Mouse (Mus musculus) gastrocnemius, postnatal 25 days (tissue): Measurements from ENCODE around the gene Sec24d. TPM values are rescaled to one million over a fixed set of nuclear protein-coding genes. Genes with fewer than 3 reads are reported as not detected.
A peak's percentile ranks its signal among the peaks of the same experiment; 100 is the strongest.
"Not testable (repeated sequence)": the region's sequence is repeated elsewhere in the genome, so short reads cannot be mapped to it uniquely, and the experiment has no call there.

ENCODE experiments used
- DNase-seq: peaks from one replicate; pipeline ENCODE4 v3.0.0; 2022
- total RNA-seq, 2 experiments: library from RNA; stranded (reverse); gene quantifications; 1 replicate in 1 of 2; 2 replicates in 1 of 2; pipeline ENCODE4 v1.2.3; 2021

Sec24d gene
- total RNA-seq, 2 experiments from 2014 or later, result 12.4 to 14.1 TPM

DNA sequence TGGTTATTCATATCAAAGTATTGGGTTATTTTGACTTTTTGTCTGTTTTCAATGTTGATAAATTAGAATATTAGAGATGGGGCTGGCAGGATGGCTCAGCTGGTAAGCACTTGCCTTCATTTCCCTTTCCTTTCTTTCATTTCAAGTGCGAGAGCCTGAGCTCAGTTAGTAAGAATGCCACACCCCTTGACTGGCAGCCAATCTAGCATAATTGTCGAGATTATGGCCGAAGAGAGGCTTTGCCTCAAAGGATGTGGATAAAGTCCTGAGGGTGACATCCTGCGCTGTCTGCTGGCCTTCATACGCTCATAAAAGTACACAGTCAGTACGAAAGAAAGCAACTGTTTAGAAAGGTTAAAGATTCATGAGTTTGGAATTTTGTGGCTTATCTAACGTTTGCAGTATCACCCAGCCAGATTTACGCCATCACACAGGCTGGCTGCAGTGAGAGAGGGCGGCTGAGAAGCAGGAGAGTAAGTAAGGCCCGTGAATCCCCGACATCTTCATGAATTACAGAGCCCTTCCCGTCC lies 71.5 kb downstream of the Sec24d start:
- DNase-seq, result no peak

DNA sequence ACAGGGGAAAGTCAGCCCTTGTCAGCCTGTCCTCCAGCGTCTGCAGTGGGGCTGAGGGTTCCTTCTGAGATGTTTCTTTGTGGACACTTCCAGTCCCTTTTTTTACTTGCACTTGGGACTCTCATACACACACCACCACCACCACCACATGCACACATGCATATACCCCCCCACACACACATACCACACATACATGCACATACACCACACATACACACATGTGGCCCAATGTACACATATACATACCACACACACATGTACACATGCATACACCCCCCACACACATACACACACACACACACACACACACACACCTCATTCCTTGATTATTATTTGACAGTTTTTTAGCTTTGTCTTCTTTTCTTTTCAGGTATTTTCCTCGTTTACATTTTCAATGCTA lies 73.8 kb downstream of the Sec24d start:
- no peak for DNase-seq

DNA sequence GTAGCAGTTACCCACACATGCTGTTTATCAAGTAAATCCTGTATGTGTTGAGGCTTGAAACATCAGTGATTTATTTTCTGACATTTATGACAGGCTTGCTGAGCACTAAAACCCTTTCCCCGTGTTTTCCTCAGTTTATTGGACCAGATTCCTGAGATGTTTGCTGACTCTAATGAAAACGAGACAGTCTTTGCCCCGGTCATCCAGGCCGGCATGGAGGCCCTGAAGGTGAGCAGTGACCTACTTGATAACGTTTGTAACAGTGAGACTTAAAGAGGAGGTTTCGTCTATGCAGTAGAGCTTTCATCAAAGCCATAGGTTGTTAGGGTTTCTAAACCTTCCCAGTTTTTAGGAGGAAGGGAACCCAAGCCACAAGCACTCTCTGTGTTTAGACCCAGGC lies 76.4 kb downstream of the Sec24d start:
- DNase-seq, result no peak

DNA sequence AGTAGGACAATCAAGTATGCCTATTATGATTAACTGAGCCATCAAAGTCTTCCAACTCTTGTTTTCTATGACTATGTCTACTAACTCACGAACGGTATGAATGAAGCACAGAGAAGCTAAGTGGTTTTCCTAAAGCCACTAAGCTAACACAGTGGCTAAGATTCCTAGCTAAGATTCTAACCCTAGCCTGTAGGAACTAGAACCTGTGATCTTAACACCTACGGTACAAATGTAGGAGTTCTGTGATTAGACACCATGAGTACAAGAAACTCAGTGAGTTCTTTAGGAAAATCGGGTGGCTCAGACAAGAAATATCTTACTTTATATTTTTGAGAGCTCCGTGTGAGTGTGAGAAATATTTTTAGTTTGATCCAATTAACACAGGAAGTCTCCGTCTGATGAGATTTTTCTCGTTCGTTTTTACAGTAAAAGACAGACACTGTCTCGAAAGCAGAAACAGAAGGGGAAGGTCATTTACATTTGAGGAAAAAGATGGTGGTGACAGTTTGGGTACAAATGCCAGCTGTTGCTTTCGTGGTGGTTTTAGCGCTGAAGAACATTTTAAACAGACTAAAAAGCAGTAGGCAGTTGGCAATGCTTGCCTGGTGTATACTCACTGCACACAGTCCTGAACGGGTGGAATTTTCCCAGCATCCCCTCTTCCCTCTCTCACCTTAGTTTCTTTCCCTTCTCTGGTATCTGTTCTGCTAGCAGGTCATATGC lies 81.0 kb downstream of the Sec24d start:
- DNase-seq, result no peak

DNA sequence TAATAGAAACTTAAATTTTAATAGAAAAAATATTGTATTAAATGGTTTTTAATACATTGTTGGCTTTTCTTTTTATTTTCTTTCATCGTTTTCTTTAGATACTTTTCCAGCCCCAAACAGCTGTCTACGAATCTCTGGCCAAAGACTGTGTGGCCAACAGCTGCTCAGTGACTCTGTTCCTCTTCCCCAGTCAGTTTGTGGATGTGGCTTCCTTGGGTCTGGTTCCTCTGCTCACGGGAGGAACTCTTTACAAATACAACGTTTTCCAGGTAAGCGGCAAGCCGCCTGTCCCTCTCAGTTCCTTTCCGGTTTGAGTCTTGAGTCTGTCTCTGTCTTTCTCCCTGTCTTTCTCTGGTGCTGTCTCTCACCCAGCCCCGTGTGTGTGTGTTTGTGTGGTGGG lies 83.3 kb downstream of the Sec24d start:
- DNase-seq, result no peak

DNA sequence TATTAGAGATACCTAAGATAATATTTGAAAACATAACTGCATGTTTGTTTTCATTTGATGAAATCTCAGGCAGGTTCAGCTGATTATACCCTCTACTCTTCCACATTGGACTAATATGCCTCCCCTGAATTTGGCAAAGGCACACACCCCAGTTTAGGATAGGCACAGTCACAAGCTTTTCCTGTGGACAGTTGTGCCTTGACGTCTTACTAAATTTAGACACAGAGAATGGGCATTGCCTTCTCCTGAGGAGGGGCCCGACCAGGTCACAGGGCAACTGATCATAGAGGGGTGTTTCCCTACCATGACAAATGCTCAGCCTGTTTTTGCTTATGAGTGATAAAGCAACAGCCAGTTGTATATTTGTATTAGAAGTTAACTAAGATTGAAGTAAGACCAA lies 84.3 kb downstream of the Sec24d start:
- no peak for DNase-seq

DNA sequence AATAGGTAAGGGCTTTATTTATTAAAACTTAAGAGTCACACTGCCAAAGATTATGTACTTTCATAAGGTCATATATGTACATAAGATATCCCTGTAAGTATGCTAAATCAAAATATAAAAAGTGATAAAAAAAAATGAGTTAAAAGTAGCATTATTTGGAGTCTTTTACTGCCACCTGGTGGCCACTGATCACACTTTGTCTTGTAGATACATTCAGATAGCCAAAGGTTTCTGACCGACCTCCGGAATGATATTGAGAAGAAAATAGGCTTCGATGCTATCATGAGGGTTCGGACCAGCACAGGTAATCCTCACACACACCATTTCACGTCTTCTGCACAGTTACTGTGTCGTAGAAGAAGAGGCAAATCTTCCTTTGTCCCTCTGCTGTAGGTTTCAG lies 85.9 kb downstream of the Sec24d start:
- DNase-seq, result no peak

DNA sequence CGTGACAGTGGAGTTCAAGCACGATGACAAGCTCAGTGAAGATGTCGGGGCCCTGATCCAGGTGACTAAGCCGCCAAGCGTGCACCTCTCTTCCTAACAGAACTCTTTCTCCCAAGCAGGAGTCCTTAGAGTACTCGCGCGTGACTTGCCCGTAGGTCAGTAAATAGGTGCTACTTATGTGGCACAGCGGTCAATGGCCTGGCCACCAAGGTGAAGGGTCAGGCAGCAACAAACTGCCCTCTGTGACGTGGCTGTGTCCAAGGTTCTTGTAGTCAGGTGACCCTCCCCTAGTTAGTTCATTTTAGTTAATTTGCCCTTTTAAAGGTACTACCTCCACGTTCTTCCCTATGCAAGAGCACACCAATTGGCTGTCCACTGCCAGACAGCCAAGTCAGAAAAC lies 86.4 kb downstream of the Sec24d start:
- DNase-seq, result no peak

DNA sequence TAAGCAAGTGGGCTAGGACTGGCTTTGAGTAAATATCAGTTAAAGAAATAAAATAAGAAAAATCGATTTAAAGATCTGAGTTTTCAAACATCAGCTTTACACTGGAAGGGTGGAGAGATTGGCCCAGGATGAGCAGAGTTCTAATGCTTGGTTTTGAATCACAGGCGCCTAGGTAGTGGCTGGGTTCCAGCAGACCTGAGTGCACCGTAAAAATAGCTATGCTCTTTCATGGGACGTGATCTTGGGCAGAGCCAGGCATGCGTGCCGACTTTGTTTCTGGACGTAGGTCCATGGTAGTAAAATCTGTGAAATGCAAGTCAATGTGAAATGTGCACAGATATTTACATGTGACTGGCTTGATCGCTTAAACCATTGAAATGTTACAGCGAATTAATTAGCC lies 87.1 kb downstream of the Sec24d start:
- DNase-seq, result peak; percentile 18

DNA sequence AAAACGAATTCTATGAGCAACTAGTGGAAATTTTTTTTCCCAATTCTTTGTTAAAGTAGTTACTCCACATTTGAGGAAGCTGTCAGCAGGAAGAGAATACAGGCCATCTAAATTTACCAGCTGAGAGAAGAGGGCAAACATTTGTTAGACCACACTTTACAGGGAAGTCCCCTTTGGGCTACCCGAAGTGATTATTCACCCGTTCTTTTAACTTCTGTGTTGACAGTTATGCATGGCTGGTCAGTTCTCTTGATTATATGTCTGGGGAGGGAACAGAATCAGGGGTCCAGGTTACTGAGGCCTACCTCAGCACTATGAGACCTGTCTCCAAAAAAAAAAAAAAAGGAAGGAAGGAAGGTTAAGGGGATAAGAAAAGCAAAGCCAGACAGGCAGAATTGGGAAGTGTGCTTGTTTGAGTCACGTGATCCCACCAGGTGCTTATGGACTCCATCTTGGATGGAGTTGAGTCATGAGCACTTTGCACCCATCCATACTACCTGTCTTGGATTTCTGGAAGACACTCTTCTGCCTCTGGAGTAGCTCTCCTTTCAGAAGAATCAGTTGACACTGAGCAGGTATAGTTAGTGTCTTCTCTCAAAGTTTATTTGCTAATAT lies 89.2 kb downstream of the Sec24d start:
- DNase-seq, result no peak

DNA sequence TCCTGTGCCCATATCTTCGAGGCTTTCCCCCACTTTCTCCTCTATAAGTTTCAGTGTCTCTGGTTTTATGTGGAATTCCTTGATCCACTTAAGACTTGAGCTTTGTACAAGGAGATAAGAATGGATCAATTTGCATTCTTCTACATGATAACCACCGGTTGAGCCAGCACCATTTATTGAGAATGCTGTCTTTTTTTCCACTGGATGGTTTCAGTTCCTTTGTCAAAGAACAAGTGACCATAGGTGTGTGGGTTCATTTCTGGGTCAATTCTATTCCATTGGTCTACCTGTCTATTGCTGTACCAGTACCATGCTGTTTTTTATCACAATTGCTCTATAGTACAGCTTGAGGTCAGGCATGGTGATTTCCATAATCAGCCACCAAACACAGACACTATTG lies 99.6 kb downstream of the Sec24d start:
- not testable (repeated sequence) for DNase-seq

DNA sequence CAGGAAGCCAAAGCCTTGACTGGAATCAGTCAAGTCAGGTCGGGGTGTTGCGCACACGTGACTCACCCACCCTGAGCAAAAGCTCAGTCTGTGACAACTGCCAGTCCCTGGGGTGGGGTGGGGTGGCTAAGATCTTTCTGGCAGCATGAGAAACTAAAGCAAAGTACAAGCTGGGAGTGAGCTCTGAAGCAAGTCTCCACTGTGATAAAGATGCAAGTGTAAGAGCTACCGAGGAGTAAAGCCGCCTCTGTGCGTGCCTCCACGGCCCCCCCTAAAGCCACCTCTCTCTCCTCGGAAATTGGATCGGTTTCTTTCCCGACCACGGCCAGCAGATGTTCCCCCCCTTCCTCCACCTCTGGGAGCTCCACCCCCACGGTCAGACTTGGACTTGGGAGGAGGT lies 101.9 kb downstream of the Sec24d start:
- peak; percentile 12 for DNase-seq

DNA sequence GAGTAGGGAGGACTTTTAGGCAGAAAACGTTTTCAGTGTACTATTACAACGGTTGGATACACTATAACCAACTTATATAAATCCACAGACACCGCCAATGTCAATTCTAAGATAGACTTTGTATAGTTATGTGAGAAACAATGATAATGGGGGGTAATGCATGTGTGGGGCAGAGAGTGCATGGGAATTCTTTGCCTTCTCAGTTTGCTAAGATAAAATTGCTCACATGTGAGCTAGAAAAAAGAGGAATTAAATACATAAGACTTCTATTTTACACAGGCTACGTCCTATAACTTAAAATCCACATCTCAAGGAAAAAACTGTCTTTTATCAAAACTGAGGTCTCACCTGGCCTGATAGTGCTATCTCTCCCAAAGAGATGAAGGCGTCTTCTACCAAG lies 103.7 kb downstream of the Sec24d start:
- DNase-seq, result no peak

DNA sequence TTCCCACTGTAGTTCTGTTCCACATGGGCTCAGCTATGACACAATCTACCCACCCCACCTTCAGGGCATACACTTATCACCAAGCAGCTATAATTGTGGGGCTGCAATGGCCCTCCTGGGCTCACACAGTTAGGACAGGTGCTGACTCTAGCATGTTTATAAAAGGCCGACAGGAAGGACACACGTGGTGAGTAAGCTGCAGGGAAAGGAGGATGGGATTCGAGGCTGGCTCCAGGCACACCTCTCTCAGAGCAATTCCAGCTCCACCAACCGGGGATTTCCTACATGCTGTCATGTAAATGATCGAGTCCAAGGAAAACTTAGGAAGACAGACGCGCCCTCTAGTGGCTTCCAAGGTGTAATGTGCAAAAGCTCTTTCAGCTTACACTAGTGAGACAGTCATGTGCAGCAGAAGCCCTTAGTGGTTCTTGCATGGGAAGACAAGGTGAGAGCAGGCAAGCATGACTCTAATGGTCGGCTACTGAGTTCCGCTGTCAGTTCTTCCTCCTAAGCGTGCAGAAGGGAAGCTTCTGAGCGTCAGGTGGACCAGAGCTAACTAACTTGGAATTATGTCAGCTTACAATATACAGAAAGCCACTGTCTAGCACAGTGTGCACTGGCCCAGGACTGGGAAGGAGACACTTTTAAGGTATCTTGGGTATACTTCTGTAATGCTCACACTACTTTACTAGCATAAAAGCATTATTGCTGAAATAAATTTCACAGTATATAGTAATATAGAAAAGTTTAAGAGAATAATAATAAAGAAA lies 104.7 kb downstream of the Sec24d start:
- peak; percentile 41 for DNase-seq

DNA sequence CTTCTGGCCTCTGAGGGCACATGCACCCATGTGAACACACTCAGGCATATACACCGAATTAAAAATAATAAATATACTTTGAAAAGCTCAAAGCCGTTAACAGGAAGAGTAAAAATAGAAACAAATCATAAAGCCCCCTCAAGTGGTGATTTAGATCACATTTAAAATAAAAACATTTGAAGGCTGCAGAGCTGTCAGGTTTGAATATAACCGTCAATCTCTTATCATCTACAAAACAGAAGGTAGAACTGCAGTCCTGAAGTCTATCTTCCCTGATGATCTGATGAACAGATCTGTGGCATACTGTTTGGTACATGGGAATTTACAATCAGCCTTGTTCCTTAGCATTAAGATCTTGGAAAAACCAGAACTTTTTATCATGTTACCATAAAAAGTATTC lies 109.3 kb downstream of the Sec24d start:
- DNase-seq, result no peak

DNA sequence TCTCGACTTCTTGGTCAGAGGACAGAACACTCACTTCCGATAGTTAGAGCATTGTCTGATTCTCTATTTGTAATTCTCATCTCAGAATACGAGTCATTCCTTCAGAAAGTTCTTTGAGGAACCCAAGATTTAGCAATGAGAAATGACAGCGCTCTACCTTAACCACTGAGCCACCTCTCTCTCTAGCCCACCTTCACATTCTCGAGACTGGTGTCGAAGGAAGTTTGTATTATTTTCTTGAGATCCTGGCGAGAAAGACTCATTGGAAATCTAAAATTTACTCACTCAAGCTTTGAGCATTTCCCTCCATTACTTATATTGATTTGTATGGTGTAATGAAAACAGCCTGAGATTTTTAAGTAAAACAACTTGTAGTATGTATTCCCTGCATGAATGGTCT lies 117.2 kb downstream of the Sec24d start:
- DNase-seq, result no peak

DNA sequence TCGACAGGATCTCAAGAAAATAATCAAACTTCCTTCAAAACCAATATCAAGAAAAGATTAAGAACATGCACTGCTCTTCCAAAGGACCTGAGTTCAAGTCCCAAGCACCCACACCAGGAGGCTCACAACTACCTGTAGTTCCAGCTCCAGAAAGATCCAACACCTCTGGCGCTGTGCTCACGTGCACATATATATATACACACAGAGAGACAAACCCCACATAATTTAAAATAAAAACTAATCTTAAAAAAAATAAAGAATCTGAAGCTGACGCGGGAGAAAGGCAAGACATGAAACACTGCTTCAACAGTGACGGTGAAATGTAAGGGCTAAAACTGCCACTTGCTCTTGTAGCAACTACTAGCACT lies 117.8 kb downstream of the Sec24d start:
- no peak for DNase-seq

DNA sequence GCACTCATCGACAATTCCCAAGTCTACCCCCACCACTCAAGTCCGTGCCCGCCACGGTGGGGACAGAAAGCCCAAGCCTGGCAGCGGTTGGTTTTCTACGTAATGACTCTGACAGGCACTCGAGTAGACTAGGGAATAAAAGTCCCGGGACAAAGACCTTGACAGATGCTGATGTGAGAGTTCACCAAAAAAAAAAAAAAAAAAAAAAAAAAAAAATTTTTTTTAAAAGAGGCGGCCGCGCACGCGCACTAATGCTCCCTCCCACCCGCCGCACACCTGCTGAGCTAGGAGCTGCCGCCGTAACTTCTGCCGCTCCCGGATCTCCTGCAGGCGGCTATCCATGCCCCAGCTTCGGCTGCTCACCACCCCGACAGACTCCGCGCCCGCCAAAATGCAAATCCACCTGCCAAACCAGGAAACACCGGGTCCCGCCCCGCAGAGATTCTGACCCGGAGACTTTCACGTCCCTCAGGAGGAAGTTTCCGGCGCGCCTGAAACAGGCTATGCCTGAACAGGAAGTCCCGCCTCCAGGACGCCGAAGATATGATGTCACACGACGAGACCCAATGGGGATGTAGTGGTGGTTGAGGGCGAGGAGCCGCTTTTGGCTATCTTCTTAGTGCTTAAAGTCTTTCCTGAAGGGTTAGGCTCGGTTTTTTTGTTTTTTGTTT lies 118.4 kb downstream of the Sec24d start, which contains the start of gene Mettl14:
Mettl14 (minus strand) TSS at position 623 of the 671 bp plus-strand sequence.
- DNase-seq, result peak; percentile 93

DNA sequence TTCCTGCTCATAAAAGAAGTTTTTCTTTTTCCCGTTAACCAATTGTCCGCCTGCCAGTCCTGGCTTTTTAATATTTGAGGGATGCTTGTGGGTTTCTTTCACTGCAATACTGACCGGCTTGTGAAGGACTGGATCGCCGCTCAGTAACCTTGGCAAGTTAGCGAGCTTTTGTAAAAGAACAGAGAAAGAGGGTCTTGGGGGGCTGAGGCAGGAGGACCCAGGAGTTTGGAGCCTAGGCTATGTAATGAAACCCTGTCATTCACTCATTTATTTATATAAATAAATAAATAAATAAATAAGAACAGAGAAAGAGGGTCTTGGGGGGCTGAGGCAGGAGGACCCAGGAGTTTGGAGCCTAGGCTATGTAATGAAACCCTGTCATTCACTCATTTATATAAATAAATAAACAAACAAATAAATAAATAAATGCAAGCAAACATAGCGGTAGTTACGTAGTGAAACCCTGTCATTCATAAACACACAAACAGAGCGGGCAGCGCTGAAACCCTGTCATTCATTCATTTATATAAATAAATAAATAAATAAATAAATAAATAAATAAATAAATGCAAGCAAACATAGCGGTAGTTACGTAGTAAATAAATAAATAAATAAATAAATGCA lies 119.0 kb downstream of the Sec24d start:
- DNase-seq, result not testable (repeated sequence)

DNA sequence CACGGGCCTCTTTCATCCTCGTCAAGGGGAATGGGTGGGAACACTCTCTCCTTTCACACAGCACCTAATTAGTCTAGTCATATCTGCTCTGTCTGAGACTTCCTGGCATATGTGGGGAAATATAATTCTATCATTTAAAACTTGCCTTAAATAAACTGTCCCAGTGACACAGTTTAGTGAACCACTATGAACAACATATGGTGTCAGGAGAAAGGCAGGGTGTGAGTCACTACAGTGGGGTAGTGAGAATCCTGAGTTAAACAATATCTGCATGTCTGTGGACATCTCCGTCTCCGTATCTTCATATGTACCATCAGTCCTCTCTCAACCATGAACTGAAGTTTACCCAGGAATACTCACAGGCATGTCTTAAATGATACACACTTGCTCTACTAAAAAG lies 123.9 kb downstream of the Sec24d start:
- no peak for DNase-seq

DNA sequence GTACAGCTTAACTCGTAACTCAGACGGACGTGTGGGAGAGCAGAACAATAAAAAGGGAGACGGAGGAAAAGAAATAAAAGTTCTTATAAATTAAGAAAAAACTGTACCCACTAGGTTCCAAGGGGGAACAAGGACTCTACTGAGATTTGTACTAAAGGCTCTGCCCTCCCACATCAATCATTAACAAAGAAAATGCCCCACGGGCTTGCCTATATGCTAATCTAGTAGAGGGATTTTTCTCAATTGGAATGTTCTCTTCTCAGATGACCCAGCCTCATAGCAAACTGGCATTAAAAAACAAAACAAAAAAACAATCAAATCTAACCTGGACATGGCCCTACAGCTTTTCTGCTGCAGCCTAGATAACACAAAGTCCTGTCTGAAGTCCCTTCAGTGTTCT lies 128.4 kb downstream of the Sec24d start:
- DNase-seq, result no peak
